Mouse (Mus musculus): Measurements from ENCODE around the gene Aoah. TPM values are rescaled to one million over a fixed set of nuclear protein-coding genes. Genes with fewer than 3 reads are reported as not detected.

Aoah gene
- polyA plus RNA-seq, 1 experiment from 2014 or later = 0.37 TPM

- Histone ChIP-seq H3K4me1 (ENCODE audit: control insufficient read depth, insufficient read depth, low read length) (peaks cover 13% of the 10 kb centered on the region), H3K4me2 (no peak overlapping the region), H3K27me3 (ENCODE audit: control insufficient read depth, insufficient read depth, low read length) (no peaks in the 10 kb centered on the region), H3K9ac (ENCODE audit: low read depth, low read length) (no peak overlapping the region), H3K36me3 (ENCODE audit: control insufficient read depth, insufficient read depth, low read length) (no peaks in the 10 kb centered on the region), H3K4me3 (ENCODE audit: low read depth, low read length) (no peak overlapping the region), H3K27ac (ENCODE audit: low read depth, low read length) (no peak overlapping the region), H3K9me3 (replicated peaks; ENCODE audit: control insufficient read depth, low read length) (no peaks in the 10 kb centered on the region)
- no peak for ATAC-seq (replicated peaks; ENCODE audit: insufficient number of reproducible peaks, low FRiP score, low TSS enrichment)
- WGBS (ENCODE audit: insufficient replicate concordance) = 53% methylated on average over 1 of the region's 1 CpGs
These were observed 105.5 kb downstream of the Aoah start for GRCm38 (mm10) chr13:20899372-20899771.

- peaks cover 13% of the 10 kb centered on the region for H3K4me1 ChIP-seq (ENCODE audit: control insufficient read depth, insufficient read depth, low read length)
- no peak overlapping the region for H3K9ac ChIP-seq (ENCODE audit: low read depth, low read length)
- H3K27me3 ChIP-seq (ENCODE audit: control insufficient read depth, insufficient read depth, low read length) = no peaks in the 10 kb centered on the region
- no peak overlapping the region for H3K4me3 ChIP-seq (ENCODE audit: low read depth, low read length)
- H3K4me2 ChIP-seq = peak overlapping the region; percentile 28
- 21% methylated on average over 8 of the region's 8 CpGs for WGBS (ENCODE audit: insufficient replicate concordance)
- H3K27ac ChIP-seq (ENCODE audit: low read depth, low read length) = peak overlapping the region; percentile 79
- no peaks in the 10 kb centered on the region for H3K9me3 ChIP-seq (replicated peaks; ENCODE audit: control insufficient read depth, low read length)
- no peaks in the 10 kb centered on the region for H3K36me3 ChIP-seq (ENCODE audit: control insufficient read depth, insufficient read depth, low read length)
- peak; percentile 89 for ATAC-seq (replicated peaks; ENCODE audit: insufficient number of reproducible peaks, low FRiP score, low TSS enrichment)
These were observed 106.6 kb downstream of the Aoah start for GRCm38 (mm10) chr13:20900396-20900971.

DNA sequence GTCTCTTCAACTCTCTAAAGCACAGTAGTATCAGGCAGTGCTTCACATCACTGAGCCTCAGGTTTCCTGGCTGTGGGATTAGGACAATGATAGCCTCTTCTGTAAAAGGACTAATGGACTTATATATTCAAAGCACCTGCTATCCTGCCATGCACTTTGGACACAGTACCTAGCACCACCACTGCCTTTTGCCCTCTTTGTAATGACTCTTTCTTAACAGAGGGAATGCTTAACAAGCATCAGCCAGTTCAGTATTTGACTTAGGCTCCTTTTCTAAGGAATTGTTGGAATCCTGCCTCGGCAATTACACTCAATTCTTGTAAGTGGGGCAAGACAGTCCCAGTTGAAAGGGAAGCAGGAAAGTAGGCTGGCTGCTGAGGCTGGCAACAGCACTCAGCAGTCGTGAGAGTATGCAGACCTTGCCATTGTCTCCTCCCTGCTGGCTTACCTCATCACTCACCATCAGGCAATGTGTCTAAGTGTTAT lies 107.1 kb downstream of the Aoah start:
- no peak overlapping the region for H3K4me3 ChIP-seq (ENCODE audit: low read depth, low read length)
- H3K36me3 ChIP-seq (ENCODE audit: control insufficient read depth, insufficient read depth, low read length) = no peaks in the 10 kb centered on the region
- WGBS (ENCODE audit: insufficient replicate concordance) = 7% methylated on average over 2 of the region's 2 CpGs
- peak overlapping the region; percentile 79 for H3K27ac ChIP-seq (ENCODE audit: low read depth, low read length)
- H3K9ac ChIP-seq (ENCODE audit: low read depth, low read length) = no peak overlapping the region
- H3K4me2 ChIP-seq = peak overlapping the region; percentile 28
- H3K27me3 ChIP-seq (ENCODE audit: control insufficient read depth, insufficient read depth, low read length) = no peaks in the 10 kb centered on the region
- peaks cover 13% of the 10 kb centered on the region for H3K4me1 ChIP-seq (ENCODE audit: control insufficient read depth, insufficient read depth, low read length)
- ATAC-seq (replicated peaks; ENCODE audit: insufficient number of reproducible peaks, low FRiP score, low TSS enrichment) = peak; percentile 36; the same call in 1 of the 2 replicates
- H3K9me3 ChIP-seq (replicated peaks; ENCODE audit: control insufficient read depth, low read length) = no peaks in the 10 kb centered on the region

- no peak for ATAC-seq (replicated peaks; ENCODE audit: insufficient number of reproducible peaks, low FRiP score, low TSS enrichment)
- H3K36me3 ChIP-seq (ENCODE audit: control insufficient read depth, insufficient read depth, low read length) = no peaks in the 10 kb centered on the region
- H3K27me3 ChIP-seq (ENCODE audit: control insufficient read depth, insufficient read depth, low read length) = no peaks in the 10 kb centered on the region
- no peak overlapping the region for H3K27ac ChIP-seq (ENCODE audit: low read depth, low read length)
- 56% methylated on average over 3 of the region's 3 CpGs for WGBS (ENCODE audit: insufficient replicate concordance)
- H3K9ac ChIP-seq (ENCODE audit: low read depth, low read length) = no peak overlapping the region
- peaks cover 13% of the 10 kb centered on the region for H3K4me1 ChIP-seq (ENCODE audit: control insufficient read depth, insufficient read depth, low read length)
- no peaks in the 10 kb centered on the region for H3K9me3 ChIP-seq (replicated peaks; ENCODE audit: control insufficient read depth, low read length)
- H3K4me2 ChIP-seq = no peak overlapping the region
- H3K4me3 ChIP-seq (ENCODE audit: low read depth, low read length) = no peak overlapping the region
These were observed 107.8 kb downstream of the Aoah start for GRCm38 (mm10) chr13:20901634-20902135.

- no peak overlapping the region for H3K9ac ChIP-seq (ENCODE audit: low read depth, low read length)
- H3K4me2 ChIP-seq = no peak overlapping the region
- no peak overlapping the region for H3K27ac ChIP-seq (ENCODE audit: low read depth, low read length)
- peaks cover 9% of the 10 kb centered on the region for H3K4me1 ChIP-seq (ENCODE audit: control insufficient read depth, insufficient read depth, low read length)
- H3K27me3 ChIP-seq (ENCODE audit: control insufficient read depth, insufficient read depth, low read length) = no peaks in the 10 kb centered on the region
- ATAC-seq (replicated peaks; ENCODE audit: insufficient number of reproducible peaks, low FRiP score, low TSS enrichment) = no peak
- H3K36me3 ChIP-seq (ENCODE audit: control insufficient read depth, insufficient read depth, low read length) = no peaks in the 10 kb centered on the region
- WGBS (ENCODE audit: insufficient replicate concordance) = 71% methylated on average over 4 of the region's 4 CpGs
- no peaks in the 10 kb centered on the region for H3K9me3 ChIP-seq (replicated peaks; ENCODE audit: control insufficient read depth, low read length)
- H3K4me3 ChIP-seq (ENCODE audit: low read depth, low read length) = no peak overlapping the region
These were observed 110.2 kb downstream of the Aoah start for GRCm38 (mm10) chr13:20904118-20904517.

DNA sequence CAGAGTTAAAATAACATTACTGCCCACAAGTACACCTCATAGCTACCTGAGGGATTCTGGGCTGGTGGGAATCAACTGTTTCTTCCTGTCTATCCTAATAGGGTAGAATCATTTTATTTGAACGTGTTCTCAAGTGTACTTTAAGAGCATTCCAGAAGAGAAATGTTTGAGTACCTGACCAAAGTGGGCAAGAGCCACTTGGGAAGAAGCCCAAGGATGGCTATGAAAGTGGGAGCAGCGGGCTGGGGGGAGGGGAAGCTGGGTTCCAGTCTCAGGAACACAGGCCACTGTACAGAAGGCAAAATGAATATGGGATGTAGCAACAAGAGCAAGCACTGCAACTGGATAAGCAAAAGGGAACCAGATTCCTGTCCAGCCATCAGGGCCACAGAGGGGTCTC lies 111.3 kb downstream of the Aoah start:
- WGBS (ENCODE audit: insufficient replicate concordance) = 62% methylated on average over 2 of the region's 2 CpGs

DNA sequence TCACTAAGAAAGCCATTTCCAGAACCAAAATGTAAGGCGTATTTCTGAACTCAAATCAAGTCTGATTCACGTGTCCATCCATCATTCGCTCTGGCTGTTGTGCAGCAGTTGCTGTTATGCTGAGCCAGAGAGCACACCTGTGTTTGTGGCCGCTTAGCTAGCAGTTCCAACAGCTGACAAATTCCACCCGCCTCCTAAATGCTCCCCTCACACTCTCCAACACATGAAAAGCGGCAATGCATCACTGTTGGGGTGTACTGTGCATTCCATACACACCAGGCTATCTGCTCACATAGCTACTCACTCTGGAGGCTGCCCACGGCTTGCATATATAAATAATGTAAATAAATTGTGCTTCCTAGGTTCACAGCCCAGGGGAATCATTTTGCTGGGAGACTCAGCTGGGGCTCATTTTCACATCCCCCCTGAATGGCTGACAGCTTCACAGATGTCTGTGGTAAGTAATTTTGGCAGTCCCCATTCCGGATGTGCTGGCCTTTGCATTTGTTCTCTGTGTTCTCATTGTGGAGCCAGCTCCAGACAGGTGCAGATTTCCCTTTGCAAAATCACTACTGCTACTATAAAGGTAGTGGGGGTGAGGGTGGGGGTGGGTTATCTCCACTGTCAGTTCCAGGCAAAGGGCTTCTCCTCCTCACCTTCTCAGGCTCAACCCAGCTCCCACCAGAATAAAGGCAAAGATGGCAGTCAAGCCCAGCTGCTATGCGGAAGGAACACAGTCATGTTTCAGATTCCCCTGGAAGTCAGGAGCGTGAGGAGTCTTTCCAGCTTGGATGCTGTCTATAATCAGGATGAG lies 123.0 kb downstream of the Aoah start:
- Histone ChIP-seq H3K27me3 (ENCODE audit: control insufficient read depth, insufficient read depth, low read length) (no peaks in the 10 kb centered on the region), H3K4me3 (ENCODE audit: low read depth, low read length) (no peak overlapping the region), H3K9me3 (replicated peaks; ENCODE audit: control insufficient read depth, low read length) (no peaks in the 10 kb centered on the region), H3K27ac (ENCODE audit: low read depth, low read length) (no peak overlapping the region), H3K4me2 (no peak overlapping the region), H3K9ac (ENCODE audit: low read depth, low read length) (no peak overlapping the region), H3K4me1 (ENCODE audit: control insufficient read depth, insufficient read depth, low read length) (no peaks in the 10 kb centered on the region), H3K36me3 (ENCODE audit: control insufficient read depth, insufficient read depth, low read length) (no peaks in the 10 kb centered on the region)
- 74% methylated on average over 10 of the region's 10 CpGs for WGBS (ENCODE audit: insufficient replicate concordance)
- no peak for ATAC-seq (replicated peaks; ENCODE audit: insufficient number of reproducible peaks, low FRiP score, low TSS enrichment)

More for the DNA sequence above, 111.3 kb downstream of the Aoah start:
- no peaks in the 10 kb centered on the region for H3K9me3 ChIP-seq (replicated peaks; ENCODE audit: control insufficient read depth, low read length)
- ATAC-seq (replicated peaks; ENCODE audit: insufficient number of reproducible peaks, low FRiP score, low TSS enrichment) = no peak
- H3K4me1 ChIP-seq (ENCODE audit: control insufficient read depth, insufficient read depth, low read length) = peaks cover 9% of the 10 kb centered on the region
- no peak overlapping the region for H3K4me2 ChIP-seq
- no peak overlapping the region for H3K9ac ChIP-seq (ENCODE audit: low read depth, low read length)
- H3K36me3 ChIP-seq (ENCODE audit: control insufficient read depth, insufficient read depth, low read length) = no peaks in the 10 kb centered on the region
- no peak overlapping the region for H3K27ac ChIP-seq (ENCODE audit: low read depth, low read length)
- H3K4me3 ChIP-seq (ENCODE audit: low read depth, low read length) = no peak overlapping the region
- no peaks in the 10 kb centered on the region for H3K27me3 ChIP-seq (ENCODE audit: control insufficient read depth, insufficient read depth, low read length)

- Histone ChIP-seq H3K9ac (ENCODE audit: low read depth, low read length) (no peak overlapping the region), H3K9me3 (replicated peaks; ENCODE audit: control insufficient read depth, low read length) (no peaks in the 10 kb centered on the region), H3K4me2 (no peak overlapping the region), H3K4me3 (ENCODE audit: low read depth, low read length) (no peak overlapping the region), H3K36me3 (ENCODE audit: control insufficient read depth, insufficient read depth, low read length) (no peaks in the 10 kb centered on the region), H3K4me1 (ENCODE audit: control insufficient read depth, insufficient read depth, low read length) (no peaks in the 10 kb centered on the region), H3K27me3 (ENCODE audit: control insufficient read depth, insufficient read depth, low read length) (no peaks in the 10 kb centered on the region), H3K27ac (ENCODE audit: low read depth, low read length) (no peak overlapping the region)
- 81% methylated on average over 3 of the region's 3 CpGs for WGBS (ENCODE audit: insufficient replicate concordance)
- no peak for ATAC-seq (replicated peaks; ENCODE audit: insufficient number of reproducible peaks, low FRiP score, low TSS enrichment)
These were observed 126.5 kb downstream of the Aoah start for GRCm38 (mm10) chr13:20920401-20920800.
